Mouse (Mus musculus) ES-E14 (cell line): ENCODE results near the gene Macf1.

Experiments used
- CHD2 ChIP-seq: IDR thresholded peaks from 2 replicates; pipeline ENCODE4 v1.6.1; 2014; ENCODE audit warnings: mild to moderate bottlenecking, low read depth, low read length, inconsistent platforms
- ZC3H11A ChIP-seq: IDR thresholded peaks from 2 replicates; pipeline ENCODE4 v1.6.1; 2012; ENCODE audit warnings: low read depth, mild to moderate bottlenecking, inconsistent platforms, low read length, borderline replicate concordance

DNA sequence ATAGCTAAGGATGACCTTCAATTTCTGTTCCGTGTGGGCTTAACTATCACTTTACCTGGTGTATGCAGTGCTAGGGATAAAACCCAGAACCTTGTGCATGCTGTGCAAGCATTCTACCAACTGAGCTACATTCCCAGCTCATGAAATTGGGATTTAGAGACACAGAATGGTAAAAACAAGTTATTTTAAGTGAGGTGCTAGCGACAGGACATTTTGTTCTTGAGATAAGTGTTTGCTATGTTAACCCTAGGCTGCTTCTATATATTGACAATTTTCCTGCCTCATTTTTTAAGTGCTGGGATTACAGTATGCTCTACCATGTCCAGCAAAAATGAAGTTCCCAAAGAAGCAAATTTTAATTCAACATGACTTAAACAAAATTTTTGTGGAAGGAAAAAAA, 267.3 kb downstream of the Macf1 start:
- no peak for TF ChIP-seq CHD2
- no peak for TF ChIP-seq ZC3H11A
